Mouse (Mus musculus) ovary, adult 10 weeks (tissue): ENCODE results near the gene Slc25a18. TPM values are rescaled to one million over a fixed set of nuclear protein-coding genes. Genes with fewer than 3 reads are reported as not detected.

ENCODE experiments used
- polyA plus RNA-seq: library from polyadenylated mRNA; stranded (reverse); fragments of 350-450 nt; fragmentation: Illumina TruSeq; extraction: RNeasy Lipid Tissue Mini Kit (QIAGEN cat#74804); gene quantifications from one replicate; pipeline ENCODE4 v1.2.3, GENCODE M21; 2014

The Slc25a18 gene
- polyA plus RNA-seq, result 1.6 TPM

GRCm38 (mm10) chr6:120773149-120773628, at the start of gene Slc25a18:
TSS of gene Slc25a18 (plus strand) at chr6:120773578.

GRCm38 (mm10) chr6:120822307-120822928, 49.0 kb downstream of the Slc25a18 start, which contains the start of gene Atp6v1e1:
TSS of gene Atp6v1e1 (minus strand) at chr6:120822793.

GRCm38 (mm10) chr6:120835474-120836374, 62.3 kb downstream of the Slc25a18 start, which contains the start of gene Bcl2l13:
TSS of gene Bcl2l13 (plus strand) at chr6:120836212.

Other genes starting within 250 kb of the Slc25a18 start
- 3.8 TPM for gene Hdhd5, start 242.3 kb upstream of the Slc25a18 start, polyA plus RNA-seq
- 5.7 TPM for gene Cecr2, start 107.2 kb upstream of the Slc25a18 start, polyA plus RNA-seq
- 369 TPM for gene Atp6v1e1, start 49.2 kb downstream of the Slc25a18 start, polyA plus RNA-seq
- 18.3 TPM for gene Bcl2l13, start 62.6 kb downstream of the Slc25a18 start, polyA plus RNA-seq
- 5.7 TPM for gene Bid, start 143.3 kb downstream of the Slc25a18 start, polyA plus RNA-seq